ENCODE assay signal across 8 mouse cellular contexts in genomic region chr3:38254896-38255295, GRCm38 (mm10).
DNase-seq lines count a peak whose midpoint lies in the region; ATAC-seq and TF ChIP-seq lines count a peak whose summit lies in the region.

No protein-coding gene starts in this region.

- no peak overlapping the region for H3K4me3 ChIP-seq in neural tube, embryonic 12.5 days
- H3K4me3 ChIP-seq in embryonic facial prominence, embryonic 14.5 days (ENCODE audit: low read depth, low read length) = no peak overlapping the region
- no peak overlapping the region for H3K4me3 ChIP-seq in heart, postnatal 0 days (ENCODE audit: low read depth, low read length)
- H3K4me3 ChIP-seq in lung, postnatal 0 days (ENCODE audit: low read depth, low read length) = no peak overlapping the region

- TF ChIP-seq CTCF in heart, postnatal 0 days (IDR thresholded peaks at IDR 0.05; ENCODE audit: low read depth) = no peak
- no peak for TF ChIP-seq CTCF in lung, postnatal 0 days (IDR thresholded peaks at IDR 0.05)

- peak; percentile 33; the same call in 1 of the 2 replicates for TF ChIP-seq EP300 in heart, postnatal 0 days (IDR thresholded peaks at IDR 0.05; ENCODE audit: low read depth)
- no peak for TF ChIP-seq EP300 in lung, postnatal 0 days (IDR thresholded peaks at IDR 0.05)

- H3K9ac ChIP-seq in neural tube, embryonic 12.5 days = no peak overlapping the region
- H3K9ac ChIP-seq in embryonic facial prominence, embryonic 14.5 days (ENCODE audit: low read depth, low read length) = no peak overlapping the region
- no peak overlapping the region for H3K9ac ChIP-seq in heart, postnatal 0 days (replicated peaks; ENCODE audit: low read depth, low read length)
- H3K9ac ChIP-seq in lung, postnatal 0 days (replicated peaks; ENCODE audit: low read depth) = no peak overlapping the region

- H3K36me3 ChIP-seq in neural tube, embryonic 12.5 days = no peaks in the 10 kb centered on the region
- H3K36me3 ChIP-seq in embryonic facial prominence, embryonic 14.5 days (ENCODE audit: control insufficient read depth, insufficient read depth, low read length) = no peaks in the 10 kb centered on the region
- H3K36me3 ChIP-seq in heart, postnatal 0 days (replicated peaks; ENCODE audit: control insufficient read depth, insufficient read depth, low read length) = no peaks in the 10 kb centered on the region
- no peaks in the 10 kb centered on the region for H3K36me3 ChIP-seq in lung, postnatal 0 days (ENCODE audit: insufficient read depth, low read length)

- no peak overlapping the region for H3K4me2 ChIP-seq in neural tube, embryonic 12.5 days (replicated peaks)
- no peak overlapping the region for H3K4me2 ChIP-seq in embryonic facial prominence, embryonic 14.5 days (ENCODE audit: low read depth, low read length)
- no peak overlapping the region for H3K4me2 ChIP-seq in heart, postnatal 0 days (ENCODE audit: low read depth, low read length)
- no peak overlapping the region for H3K4me2 ChIP-seq in lung, postnatal 0 days (replicated peaks; ENCODE audit: low read depth, low read length)

- 75% methylated on average over 2 of the region's 2 CpGs for WGBS in neural tube, embryonic 12.5 days
- WGBS in embryonic facial prominence, embryonic 14.5 days = 38% methylated on average over 2 of the region's 2 CpGs
- 8% methylated on average over 2 of the region's 2 CpGs for WGBS in heart, postnatal 0 days
- 4% methylated on average over 2 of the region's 2 CpGs for WGBS in lung, postnatal 0 days

- H3K4me1 ChIP-seq in neural tube, embryonic 12.5 days = peaks cover 9% of the 10 kb centered on the region; the same call in 1 of the 2 replicates
- no peaks in the 10 kb centered on the region for H3K4me1 ChIP-seq in embryonic facial prominence, embryonic 14.5 days (ENCODE audit: control insufficient read depth, insufficient read depth, low read length)
- peaks cover 13% of the 10 kb centered on the region; the same call in 1 of the 2 replicates for H3K4me1 ChIP-seq in heart, postnatal 0 days (ENCODE audit: control insufficient read depth, insufficient read depth)
- H3K4me1 ChIP-seq in lung, postnatal 0 days (ENCODE audit: insufficient read depth, low read depth, low read length) = no peaks in the 10 kb centered on the region

- ATAC-seq in neural tube, embryonic 12.5 days (ENCODE audit: low FRiP score, low read depth) = peak; percentile 29; the same call in 1 of the 2 replicates
- ATAC-seq in embryonic facial prominence, embryonic 14.5 days (ENCODE audit: low read depth) = peak; percentile 72
- peak; percentile 90 for ATAC-seq in heart, postnatal 0 days (ENCODE audit: insufficient read depth, low read depth)
- ATAC-seq in lung, postnatal 0 days = peak; percentile 81
- no peak for ATAC-seq in CD4-positive, CD25-positive, alpha-beta regulatory T cell, adult 4 months

- no peaks in the 10 kb centered on the region for H3K9me3 ChIP-seq in neural tube, embryonic 12.5 days
- H3K9me3 ChIP-seq in embryonic facial prominence, embryonic 14.5 days (ENCODE audit: control insufficient read depth, low read length) = no peaks in the 10 kb centered on the region
- no peaks in the 10 kb centered on the region for H3K9me3 ChIP-seq in heart, postnatal 0 days (replicated peaks; ENCODE audit: control insufficient read depth, low read length)
- no peaks in the 10 kb centered on the region for H3K9me3 ChIP-seq in lung, postnatal 0 days (ENCODE audit: low read length)

- no peak overlapping the region for H3K27ac ChIP-seq in neural tube, embryonic 12.5 days
- no peak overlapping the region for H3K27ac ChIP-seq in embryonic facial prominence, embryonic 14.5 days (replicated peaks; ENCODE audit: low read depth, low read length)
- H3K27ac ChIP-seq in heart, postnatal 0 days (ENCODE audit: low read depth) = 0 out of 2 replicates have a peak overlapping the region, but pooled peaks have one; percentile 12
- H3K27ac ChIP-seq in lung, postnatal 0 days (ENCODE audit: low read length) = no peak overlapping the region

- no peak for DNase-seq in neural tube, embryonic 10.5 days (ENCODE audit: extremely low spot score, low spot score)
- peak; percentile 89 for DNase-seq in embryonic facial prominence, embryonic 14.5 days (ENCODE audit: low spot score)
- peak; percentile 89 for DNase-seq in heart, postnatal 0 days (ENCODE audit: low spot score)
- DNase-seq in layer of hippocampus, adult 11-12 months (ENCODE audit: low spot score) = peak; percentile 50
- peak; percentile 64 for DNase-seq in lung, postnatal 0 days (ENCODE audit: low spot score)
- peak; percentile 36 for DNase-seq in telencephalon, adult 2 months (ENCODE audit: low read depth, low spot score)

- no peaks in the 10 kb centered on the region for H3K27me3 ChIP-seq in neural tube, embryonic 12.5 days (replicated peaks)
- no peaks in the 10 kb centered on the region for H3K27me3 ChIP-seq in embryonic facial prominence, embryonic 14.5 days (replicated peaks; ENCODE audit: control insufficient read depth, insufficient read depth, low read length)
- H3K27me3 ChIP-seq in heart, postnatal 0 days (ENCODE audit: control insufficient read depth, insufficient read depth, low read length) = no peaks in the 10 kb centered on the region
- H3K27me3 ChIP-seq in lung, postnatal 0 days (replicated peaks; ENCODE audit: insufficient read depth, low read length) = no peaks in the 10 kb centered on the region
